Mouse (Mus musculus) CD4-positive naive resting alpha-beta T cell, adult 57 days (primary cell): ENCODE results near the gene Ppp2r3c. TPM values are rescaled to one million over a fixed set of nuclear protein-coding genes. Genes with fewer than 3 reads are reported as not detected.

Experiments
- total RNA-seq: library from RNA; stranded (reverse); gene quantifications from one replicate; pipeline ENCODE4 v1.2.4, GENCODE M21; 2023

Ppp2r3c gene
- total RNA-seq = 19.0 TPM

DNA sequence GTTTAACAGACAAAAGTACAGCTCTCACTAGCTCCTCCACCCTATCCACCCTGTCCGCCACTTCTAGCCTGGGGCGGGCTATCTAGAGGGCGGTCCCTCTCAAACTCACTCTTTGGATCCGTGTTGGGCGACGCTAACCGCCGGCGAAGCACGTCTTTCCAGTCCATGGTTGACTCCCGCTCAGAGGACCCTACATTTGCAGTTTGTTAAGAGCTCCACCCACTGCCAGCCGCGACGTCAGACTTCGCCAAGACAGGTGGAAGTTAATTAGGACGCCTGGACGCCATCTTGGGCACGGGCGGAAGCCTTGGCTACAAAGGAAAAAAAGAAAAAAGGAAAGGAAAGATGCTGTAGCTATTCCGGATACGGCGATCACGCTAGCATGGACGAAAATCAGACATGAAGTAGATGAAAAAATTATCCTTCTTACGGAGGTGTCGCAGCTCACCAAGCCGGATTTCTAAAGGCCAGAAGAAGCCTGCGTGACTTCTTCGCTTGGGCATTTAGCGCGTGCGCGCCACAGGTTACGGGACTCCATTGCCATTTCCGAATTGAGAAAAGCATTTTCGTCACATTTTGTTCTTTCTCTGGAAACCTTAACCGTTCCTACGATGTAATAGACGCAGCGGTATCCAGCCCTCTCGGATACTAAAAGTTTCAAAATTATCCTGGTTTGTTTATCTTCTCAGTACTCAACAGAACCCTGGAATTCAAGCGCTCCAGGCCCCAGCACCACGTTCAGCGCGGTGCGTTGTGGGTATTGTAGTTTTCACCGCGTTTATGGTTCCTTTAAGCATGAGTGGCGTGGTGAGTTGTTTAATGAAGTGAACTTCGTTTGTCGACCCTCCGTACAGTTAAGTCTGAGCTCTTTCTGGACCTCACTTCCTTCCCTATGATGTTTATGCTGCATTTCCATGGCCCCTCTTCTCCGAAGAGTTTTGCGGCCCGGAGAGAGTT, at the start of gene Ppp2r3c:
TSS of gene Ppp2r3c (minus strand) at position 514 of the 957 bp plus-strand sequence.

DNA sequence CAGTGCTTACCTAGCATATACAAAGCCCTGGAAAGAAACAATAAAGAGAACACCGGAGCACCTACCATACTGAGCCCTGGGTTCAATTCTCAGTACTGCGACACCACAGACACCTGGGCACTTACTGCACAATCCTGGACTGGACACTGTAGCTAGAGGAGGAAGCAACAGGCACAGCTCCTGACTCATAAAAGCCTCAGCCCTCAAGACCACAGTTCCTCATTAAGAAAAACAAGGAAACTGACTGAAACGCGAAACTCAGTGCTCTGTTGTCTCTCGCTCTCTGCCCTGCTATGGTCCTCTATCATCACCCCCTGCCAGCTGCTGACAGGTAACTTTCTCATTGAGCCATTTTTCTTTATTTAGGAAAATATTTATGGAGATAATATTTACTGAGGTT, 3.5 kb downstream of the Ppp2r3c start, which contains the start of gene 1110008L16Rik:
TSS of gene 1110008L16Rik (plus strand) at position 242 of the 400 bp plus-strand sequence.

DNA sequence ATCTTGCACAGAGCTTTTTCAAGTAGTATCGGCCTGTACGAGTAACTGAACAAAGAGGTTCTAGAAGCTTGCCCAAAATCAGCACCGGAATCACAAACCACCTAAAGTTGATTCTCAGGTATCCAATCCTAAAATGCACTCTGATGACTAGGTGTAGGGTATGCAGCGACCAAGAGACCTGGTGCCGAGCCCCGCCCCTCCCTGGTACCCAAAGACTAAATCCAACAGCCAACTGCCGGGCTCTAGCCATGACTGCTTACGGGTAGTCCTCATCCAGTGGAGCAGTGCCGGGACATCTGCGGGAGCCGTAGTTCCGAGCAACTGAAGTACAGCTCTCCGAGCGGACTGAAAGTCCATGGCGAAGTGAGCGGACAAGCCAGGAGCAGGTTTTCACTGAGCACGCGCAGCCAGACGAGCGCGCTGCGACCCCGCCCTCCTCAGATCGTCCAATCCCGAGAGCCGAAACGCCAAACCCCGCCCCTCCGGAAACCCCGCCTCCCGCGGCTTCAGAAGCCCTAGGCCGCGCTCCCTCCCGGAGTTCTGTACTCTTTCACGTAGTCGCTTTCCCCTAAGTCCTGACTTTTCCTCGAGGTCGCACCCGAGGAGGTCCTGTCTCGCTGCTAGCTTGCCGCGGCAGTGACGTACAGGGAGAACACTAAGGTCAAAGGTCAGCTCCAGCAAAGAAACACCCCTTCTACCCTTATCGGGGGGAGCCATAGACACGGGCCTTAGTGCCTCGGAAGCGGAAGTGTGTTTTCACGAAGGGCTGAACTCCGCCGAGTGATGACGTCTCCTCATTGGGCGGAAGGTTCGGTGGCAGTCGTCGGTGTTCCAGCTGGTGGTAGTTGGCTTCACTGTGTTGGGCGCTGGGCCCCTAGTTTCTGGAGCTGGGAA, 72.9 kb downstream of the Ppp2r3c start, which contains the start of gene Srp54c:
TSS of gene Srp54c (plus strand) at position 543 of the 894 bp plus-strand sequence.

Other genes starting within 250 kb of the Ppp2r3c start
- gene 2700097O09Rik, start 222.9 kb downstream of the Ppp2r3c start, total RNA-seq = 12.3 TPM
- gene Srp54a, start 222.7 kb downstream of the Ppp2r3c start, total RNA-seq = 52.8 TPM
- gene Fam177a, start 178.5 kb downstream of the Ppp2r3c start, total RNA-seq = 3.3 TPM
- gene Srp54b, start 147.9 kb downstream of the Ppp2r3c start, total RNA-seq = 41.1 TPM
- gene 1700047I17Rik2, start 103.4 kb downstream of the Ppp2r3c start, total RNA-seq = 15.6 TPM
- 23.9 TPM for gene Srp54c, start 72.8 kb downstream of the Ppp2r3c start, total RNA-seq
- gene 1110008L16Rik, start 3.4 kb downstream of the Ppp2r3c start, total RNA-seq = 8.2 TPM
- gene Psma6, start 81.2 kb upstream of the Ppp2r3c start, total RNA-seq = 106 TPM
- 399 TPM for gene Nfkbia, start 189.6 kb upstream of the Ppp2r3c start, total RNA-seq